Mouse (Mus musculus) right cerebral cortex, adult 18-20 months (tissue): ENCODE results near the gene Cd151.

ENCODE experiments used
- DNase-seq: peaks from one replicate; pipeline ENCODE4 v3.0.0; 2022; ENCODE audit warnings: mixed read lengths

Cd151 gene

DNA sequence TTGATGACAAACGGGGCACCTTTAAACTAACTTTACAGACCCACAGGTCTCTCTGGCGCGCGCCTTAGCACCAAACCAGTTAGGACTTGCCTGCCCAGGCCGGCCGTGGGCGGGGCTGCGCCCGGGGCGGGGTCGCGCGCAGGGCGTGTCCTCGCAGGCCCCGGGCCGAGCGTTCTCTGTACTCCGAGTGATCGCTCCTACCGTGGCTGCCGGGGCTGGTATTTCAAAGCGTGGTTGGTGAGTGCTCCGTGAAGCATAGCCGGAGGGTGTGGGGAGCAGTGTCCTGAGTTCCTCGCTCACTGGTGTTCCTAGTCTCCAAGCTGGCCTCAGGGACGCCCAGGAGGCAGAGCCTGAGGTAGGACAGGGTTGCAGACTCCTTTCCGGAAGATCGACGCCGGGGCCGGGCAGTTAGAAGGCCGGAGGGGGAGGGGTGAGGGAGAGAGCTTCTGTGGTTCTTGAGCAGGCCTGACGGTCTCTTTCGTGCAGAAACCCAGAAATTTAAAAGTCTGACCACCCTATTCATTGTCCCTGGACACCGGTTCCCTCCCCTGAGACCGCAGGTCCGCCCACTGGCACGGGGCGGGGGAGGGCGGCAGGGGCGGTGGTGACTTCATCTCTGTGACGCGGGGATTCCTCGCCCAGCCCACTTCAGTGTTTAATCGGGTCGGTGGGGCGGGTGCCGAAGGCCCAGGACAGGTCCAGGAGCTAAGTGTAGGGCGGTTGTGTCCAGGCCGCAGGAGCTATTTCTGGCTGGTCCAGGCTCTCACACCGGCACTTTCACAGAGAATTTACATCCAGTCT, at the start of gene Cd151:
Gene Cd151, plus strand, starts transcription at position 163 of the 801 bp plus-strand sequence.
- DNase-seq, result peak; percentile 71

DNA sequence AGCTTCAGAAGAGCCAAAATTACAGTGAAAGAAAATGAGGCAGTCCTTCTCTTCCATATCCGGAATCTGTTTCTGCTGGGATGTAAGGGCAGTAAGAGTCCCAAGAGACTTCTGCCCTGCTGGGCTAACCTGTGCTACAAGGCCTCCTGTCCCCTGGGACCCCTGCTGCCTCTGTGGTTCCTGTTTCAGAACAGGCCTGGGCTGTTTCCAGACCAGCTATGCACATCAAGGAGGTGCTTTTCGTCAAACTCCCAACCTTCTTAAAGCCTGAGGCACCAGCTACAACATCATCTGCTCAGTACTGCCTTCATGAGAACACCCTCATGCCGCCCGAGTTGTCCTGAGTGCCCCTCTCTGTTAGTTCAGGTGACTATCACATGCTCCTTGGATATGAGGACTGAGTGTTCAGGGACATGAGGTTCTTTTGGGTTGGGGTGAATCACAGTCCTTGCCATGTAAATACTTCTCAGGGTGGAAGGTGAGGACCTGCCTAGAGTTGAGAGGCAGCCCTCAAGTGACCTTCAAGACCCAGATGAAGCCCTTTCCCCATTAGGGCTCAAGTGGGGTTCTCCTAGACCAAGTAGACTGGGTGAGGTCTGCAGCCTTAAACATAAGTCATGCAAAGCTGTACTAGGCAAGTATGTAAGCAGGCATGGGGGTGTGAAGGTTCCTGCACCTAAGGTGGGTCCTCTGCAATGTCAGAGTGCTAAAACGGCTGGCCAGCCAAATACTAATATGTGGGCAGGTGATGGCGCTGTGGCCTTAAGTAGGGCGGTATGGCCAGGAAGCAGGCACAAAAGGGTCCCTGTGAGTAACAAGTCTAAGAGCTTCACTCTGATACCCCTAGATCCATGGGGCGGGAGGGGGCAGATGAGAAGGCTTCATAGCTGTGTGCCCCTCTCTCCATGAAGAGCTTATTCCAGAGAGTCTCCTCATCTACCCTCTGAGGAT, 49.2 kb upstream of the Cd151 start:
- DNase-seq, result no peak

DNA sequence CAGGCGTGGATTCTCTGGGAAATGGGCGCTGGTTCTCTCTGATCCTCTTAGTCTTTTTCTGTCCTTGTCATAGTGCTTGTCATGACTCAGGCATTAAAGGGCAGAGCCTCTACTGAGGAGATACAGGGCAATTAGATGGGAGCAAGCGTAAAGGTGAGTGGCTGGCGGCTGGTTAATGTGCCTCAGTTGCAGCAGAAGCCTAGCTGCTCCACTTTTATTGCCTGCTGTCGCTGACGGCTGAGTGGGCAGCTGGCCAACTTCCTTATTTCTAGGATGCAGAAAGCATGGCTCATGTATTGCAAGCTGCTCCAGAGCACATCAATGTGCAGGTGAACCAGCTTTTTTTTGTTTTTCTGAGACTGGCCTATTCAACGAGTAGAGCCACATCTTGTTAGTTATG, 48.2 kb upstream of the Cd151 start:
- DNase-seq, result no peak

DNA sequence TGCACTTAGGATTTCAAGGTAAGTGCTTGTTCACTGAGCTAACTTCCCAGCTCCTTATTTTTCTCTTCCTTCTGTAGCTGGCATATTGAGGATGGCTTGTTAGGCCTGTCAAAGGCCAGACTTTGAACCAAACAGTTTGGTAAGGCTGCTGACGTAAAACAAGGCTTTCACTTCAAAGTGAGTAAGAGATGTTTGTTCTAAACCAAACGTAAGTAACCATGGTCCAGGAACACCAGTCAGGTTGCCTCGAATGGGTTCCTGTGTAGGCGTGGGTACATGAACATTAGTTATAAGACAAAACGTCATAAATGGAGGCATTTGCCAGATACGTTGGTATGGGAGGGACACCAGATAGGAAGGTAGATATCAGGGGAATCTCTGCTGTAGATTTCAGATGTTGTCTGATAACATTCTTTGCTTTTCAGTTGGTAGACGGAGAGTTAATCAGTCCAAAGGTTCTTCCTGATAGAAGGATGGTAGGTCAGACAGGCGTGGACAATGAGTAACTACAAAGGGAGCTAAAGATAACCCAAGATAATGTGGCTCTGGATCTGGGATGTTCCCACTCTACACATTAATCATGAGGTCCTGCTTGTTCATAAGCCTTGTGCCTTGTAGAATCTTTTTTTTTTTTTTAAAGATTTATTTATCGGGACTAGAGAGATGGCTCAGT, 47.0 kb upstream of the Cd151 start:
- no peak for DNase-seq

DNA sequence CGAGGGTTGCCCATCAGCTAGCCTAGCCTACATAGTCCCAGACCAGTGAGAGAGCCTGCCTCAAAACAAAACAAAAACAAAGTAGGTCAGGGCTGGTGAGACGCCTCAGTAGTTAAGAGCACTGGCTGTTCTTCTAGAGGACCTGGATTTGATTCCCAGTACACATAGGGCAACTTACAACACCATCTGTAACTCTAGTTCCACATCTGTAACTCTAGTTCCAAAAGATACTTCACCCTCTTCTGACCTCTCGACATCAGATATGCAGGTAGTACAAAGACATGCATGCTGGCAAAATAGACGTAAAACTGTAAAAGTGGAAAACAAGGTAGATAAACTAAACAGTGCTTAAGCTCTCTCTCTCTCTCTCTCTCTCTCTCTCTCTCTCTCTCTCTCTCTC, 43.4 kb upstream of the Cd151 start:
- no peak for DNase-seq

DNA sequence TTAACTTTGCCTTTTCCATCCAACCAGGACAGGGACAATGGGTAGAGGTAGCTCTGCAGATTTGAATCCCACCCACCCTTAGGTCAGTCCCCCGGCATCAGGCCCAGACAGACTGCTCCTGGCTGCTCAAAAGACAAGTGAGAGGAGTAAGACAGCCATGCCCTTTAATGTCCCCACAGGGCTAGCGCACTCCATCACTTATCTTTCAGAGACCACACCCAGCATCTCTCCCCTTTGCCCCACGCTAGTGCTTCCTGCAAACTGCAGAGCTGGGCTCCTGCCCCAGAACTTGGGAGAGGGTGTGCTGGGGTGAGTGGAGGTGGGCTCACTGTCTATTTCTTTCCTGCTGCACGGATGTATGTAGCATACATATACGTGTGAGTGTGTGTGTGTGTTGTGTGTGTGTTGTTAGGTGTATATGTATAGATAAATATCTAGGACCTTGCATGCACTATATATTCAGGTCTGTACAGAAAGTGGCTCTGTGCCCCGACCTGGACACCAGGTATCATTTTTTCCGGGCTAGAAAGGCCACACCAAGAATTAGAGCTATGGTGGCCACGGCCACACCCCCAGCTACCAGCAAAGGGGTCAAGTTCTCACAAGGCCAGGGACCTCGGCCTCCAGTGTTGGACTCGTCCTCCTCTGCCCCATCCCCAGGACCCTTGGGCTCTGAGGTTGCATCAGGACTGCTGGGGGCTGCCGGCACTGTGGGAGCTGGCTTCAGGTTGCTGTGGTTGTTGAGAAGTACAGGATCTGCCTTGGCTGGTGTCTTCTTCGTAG, 40.1 kb upstream of the Cd151 start:
- DNase-seq, result no peak

DNA sequence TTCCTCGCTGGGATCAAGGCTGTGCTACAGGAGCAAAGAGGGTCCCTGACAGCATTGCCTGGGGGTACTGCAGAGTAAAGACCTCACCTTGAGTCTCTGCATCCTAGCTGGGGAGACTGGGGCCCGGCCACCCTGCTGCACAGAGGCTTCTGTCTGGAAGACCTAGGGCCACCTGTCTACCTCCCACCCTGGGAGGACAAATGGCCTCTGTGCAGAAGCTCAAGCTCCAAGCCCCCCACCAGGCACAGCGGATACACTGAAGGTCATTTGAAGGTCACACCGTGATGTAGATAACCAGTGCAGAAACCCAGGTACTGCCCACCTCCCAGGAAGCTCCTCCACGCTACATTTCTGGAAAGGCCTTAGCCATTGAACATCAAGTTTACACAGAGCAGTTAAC, 38.5 kb upstream of the Cd151 start:
- no peak for DNase-seq

DNA sequence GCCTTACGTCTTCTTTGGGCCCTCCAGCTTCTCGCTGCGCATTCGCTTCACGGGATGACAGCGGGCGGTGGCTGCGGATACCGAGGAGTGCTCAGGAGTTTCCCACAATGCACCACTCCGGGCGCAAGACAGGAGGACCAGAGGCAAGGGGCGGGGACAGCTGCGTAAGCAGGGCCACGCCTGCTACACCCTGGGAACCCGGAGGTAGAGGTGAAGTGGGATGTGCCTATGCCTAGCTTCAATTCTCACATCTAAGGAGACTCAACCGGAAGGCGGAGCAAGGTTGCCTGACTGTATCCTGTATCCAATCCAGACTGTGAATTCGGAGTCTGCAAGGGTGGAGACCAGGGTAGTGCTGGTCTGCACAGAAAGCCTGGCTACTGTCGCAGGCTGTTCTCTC, 37.9 kb upstream of the Cd151 start, which contains the start of gene Cend1:
Gene Cend1, minus strand, starts transcription at position 182 of the 400 bp plus-strand sequence.
- DNase-seq, result peak; percentile 95

DNA sequence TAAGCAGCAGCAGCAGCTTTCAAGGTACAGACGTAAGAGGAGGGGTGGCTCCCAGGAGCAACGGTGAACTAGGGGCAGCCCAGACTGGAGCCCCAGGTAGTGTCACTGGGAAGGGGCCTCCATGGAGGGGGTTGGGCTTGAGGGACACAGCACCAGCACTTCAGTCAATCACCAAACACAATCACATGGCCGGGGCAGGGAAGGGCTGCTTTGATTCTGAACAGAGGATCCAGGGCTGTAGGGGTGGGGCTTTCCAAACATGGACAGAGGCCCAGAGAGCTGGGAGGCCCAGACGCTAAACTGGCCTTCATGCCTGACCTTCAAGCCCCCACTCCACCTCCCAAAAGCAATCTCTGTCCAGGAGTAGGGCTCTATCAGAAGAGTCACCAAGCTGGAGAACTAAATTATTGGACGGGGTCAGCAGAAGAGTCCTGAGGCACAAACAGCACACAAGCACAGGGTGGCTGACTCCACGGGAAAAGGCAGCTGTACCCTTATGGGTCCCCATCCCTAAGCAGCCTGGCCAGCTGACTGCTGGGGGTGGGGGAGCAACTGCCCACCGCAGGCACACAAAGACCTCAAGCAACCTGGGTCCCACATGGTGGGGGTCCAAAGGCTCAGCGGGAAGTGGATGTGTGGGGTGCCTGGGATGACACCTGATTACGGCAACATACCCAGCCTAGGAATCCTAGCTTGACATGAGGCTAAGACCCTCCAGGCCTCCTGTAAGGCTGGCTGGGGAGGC, 37.2 kb upstream of the Cd151 start:
- DNase-seq, result no peak

DNA sequence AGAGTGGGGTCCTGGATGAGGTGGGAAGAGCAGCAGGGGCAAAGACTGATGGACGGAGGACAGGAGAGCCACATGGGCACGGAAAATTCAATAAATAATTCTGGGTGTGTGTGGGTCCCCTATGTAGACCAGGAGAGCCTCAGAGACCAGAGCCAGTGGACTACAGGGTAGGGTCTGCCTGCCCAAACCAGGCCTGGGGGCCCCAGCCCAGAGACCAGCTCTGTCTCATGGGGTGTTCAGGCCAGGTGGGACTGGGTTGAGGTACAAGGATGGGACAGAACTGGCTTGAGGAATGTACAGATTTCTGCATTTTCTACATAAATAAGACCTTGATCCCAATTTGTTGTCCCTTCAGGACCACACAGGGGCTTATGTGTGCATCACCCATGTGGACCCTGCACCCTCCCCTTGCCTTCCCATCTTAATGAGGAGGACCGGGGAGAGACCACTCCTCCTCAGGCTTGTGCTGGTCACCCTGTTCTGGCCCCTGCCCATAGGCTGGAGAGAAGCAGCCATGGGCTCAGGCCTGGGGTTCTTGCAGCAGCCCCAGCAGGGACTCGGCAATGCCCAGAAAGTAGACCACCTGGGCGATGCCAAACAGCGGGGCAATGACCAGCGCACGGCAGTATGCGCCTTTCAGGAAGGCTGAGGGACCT, 36.5 kb upstream of the Cd151 start:
- no peak for DNase-seq

DNA sequence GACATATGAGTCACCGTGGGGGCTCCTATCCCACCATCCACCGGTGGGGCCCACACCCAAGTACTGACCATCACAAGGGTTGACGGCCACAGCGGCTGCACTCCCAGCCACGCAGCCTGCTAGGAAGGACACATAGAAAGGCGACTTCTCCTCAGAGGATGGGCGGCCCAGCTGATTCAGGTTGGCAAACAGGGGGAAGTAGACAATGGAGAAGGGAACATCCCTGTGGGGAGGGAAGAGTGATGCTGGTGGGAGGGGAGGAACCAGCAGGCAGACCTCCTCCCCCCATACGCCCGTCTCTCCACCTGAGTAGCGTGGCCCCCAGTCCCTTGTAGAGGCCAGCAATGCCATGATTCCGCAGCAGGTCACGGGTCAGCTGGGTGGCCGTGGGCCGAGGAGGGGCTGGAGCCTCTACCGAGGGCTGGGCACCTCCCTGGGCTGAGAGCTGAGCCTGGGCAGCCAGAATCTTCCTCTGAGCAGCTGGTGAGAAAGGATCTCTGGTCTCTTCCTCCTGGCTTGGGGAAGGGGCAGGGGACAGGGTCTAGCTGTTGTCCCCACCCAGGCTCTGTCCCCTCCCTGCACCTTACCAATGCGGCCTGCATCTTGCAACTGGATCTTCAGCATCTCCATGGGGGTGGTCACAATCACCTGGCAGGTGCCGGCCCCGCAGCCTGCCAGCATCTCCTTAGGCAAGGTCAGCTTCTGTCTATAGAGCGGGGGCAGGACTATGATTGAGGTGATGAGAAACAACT, 35.6 kb upstream of the Cd151 start:
- no peak for DNase-seq

DNA sequence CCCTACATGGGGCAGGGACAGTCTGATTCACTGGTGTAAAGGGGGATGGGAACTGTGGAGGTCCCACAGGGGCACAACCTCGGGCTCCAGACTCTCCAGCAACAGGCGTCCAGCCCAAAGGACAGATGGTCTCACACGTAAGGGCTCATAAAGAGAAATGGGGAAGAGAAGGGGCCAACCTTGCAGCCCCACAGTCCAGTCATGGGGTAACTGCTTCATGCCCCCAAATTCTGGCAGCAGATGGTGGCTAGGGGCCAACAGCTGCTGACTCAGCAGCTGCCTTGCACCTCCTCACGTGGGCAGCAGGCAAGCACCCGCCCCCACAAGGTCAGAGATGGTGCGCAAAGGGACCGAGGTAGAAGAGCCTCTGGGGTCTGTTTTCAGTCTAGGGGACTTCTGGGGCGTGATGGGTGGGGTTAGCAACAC, 35.0 kb upstream of the Cd151 start:
- no peak for DNase-seq

DNA sequence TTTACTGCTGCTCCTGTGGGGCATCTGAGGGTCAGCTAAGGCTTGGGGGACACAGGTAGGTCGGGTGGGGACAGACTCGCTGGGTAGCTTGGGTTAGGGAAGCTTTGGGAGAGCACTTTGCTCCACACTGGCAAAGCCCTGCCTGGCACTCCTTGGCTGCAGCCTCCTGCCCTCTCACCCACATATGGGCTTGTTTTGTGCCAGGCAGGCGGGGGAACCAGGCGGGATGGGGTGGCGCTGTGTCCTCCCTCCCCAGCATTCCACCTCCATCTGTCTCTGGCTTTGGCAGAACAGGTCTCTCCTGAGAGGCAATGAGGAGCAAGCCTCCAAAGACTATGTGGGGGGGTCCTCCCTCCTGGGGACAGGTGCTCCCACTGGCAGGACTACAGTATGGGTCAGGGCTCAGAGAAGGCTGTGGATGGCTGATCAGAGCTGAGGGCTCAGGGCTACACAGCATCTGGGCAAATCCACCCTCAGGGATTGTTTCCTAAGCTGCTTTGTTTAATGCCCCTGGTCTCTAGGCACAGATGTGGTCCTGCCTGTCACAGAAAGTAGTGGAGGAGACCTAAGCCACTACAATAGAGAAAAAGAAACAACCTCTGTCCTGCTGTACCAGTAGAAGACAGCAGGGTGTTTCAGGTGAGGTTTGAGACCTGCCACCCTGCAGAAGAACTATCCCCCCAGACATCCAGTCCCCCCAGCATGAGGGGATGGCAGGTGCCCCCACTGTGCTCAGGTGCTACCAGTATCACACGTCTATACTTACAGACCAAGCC, 34.3 kb upstream of the Cd151 start:
- DNase-seq, result no peak

DNA sequence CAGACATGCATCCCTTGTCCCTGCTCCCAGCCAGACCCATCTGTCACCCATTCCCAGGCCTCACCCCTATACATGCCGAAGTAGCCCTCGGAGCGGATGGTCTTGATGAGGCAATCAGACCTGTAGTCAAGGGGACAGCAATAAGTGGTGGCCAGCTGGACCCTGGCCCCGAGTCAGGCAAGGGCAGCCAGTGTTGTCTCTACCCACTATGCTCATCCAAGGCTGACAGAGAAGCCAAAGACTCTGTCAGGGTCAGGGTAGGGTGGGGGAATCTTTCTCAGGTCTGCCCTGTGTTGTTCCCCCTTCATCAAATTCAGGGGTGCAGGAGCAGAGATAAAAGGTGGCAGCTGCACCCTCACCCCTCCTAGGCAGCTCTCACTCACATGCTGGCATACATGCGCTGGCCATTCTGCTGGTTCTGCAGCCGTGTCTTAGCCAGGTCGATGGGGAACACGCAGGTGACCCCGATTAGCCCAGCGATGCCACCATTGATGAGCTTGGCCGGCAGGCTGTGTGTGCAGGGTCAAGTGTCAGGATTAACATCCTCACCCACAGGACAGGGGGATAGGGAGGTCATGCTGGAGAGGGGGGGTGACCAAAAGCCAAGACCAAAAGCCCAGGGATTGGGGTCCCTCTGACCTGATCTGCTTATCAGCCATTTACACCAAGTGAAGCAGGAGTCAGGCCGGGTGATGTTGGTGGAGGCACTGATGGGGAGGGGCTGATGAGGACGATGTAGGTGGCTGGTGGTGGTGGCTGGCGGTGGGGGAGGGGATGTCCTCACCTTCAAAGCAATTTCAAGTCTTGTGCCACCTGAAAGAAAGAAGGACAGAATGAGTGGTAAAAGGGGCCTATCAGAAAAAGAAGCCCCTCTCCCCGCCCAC, 33.4 kb upstream of the Cd151 start:
- DNase-seq, result no peak

DNA sequence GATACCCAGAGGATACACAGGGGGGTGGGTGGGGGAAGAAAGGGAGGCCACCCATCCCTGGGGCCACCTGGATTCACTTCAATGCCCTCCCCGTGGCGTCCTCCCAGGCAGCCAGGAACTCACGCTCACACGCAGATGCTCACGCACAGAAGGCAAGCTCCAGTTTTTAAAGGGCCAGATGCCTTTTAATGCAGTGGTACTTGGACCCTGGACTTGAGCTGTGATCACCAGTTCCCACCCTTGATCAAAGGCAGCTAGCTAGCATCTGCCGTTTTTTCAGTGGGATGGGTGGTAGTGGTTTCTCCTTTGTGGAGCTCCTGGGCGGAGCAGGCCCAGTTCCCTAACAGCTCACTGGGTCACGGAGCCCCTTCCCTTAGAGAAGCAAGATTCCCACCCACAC, 32.7 kb upstream of the Cd151 start:
- peak; percentile 77 for DNase-seq

DNA sequence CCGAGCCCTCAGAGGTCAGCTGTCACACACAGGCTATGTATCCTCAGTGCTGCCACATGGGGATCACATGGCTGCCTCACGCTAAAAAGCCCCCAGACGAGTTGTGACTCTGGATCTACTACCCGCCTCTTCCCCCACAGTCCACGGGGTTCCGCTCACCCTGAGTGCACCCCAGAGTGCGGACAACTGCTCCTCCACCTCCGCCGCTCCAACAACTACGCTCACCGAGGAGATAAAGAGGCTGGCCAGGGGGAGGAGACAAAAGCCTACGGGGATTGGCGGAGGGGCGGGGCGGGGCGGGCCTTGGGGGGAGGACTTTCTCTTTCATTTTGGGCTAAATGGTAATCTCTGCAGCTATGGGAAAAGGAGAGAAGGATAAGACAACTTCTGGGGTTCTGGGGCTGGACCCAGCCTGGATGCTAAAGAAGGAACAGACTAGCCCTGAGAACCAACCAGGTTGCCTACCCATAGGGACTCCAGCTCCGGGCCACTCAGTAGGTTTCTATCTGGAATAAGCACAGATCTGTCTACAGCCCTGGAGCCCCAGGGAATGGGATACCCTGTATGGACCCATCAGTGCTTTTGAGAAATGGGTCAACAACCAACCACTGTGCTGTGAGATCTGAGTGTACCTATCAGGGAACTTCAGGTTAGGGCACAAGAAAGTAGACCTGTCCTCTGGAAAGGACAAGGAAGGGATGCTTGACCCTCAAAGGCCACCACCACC, 31.9 kb upstream of the Cd151 start:
- peak; percentile 71 for DNase-seq

DNA sequence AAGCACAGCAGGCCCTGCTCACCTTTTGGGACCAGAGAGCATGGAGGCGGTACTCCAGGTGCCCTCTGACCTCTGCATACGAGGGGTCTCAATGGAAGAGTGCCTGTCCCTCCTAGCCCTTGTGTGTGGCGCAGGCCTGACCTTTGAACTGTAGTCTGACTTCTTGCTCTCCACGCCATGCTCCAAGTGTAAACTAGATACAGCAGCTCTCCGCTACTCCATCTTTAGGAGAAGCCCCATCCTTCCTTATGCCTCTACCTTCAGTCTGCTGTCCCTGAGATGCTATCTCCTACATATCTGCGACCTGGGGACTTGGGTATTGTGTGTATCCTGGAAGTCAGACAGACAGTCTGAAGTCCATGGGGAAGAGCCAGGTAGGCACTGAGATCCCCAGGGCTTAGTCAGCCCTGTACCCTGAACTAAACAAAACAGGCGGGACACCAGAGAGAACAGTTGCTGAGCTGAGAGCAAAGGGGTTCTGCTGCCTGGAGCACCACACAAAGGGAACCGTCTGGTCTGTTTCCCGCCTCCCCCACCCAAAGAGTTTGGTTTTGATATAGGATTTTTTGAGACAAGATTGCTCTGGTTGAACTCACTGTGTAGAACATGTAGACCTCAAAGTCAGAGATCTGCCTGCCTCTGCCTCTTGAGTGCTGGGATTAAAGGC, 31.2 kb upstream of the Cd151 start:
- DNase-seq, result no peak
